Mouse (Mus musculus) lung, embryonic 14.5 days (tissue): ENCODE measurements around the gene Clcc1. TPM values are rescaled to one million over a fixed set of nuclear protein-coding genes. Genes with fewer than 3 reads are reported as not detected.
A peak's percentile ranks its signal among the peaks of the same experiment; 100 is the strongest.
"Not testable (repeated sequence)": the region's sequence is repeated elsewhere in the genome, so short reads cannot be mapped to it uniquely, and the experiment has no call there.

Source experiments
- ATAC-seq: fragments of 200-750 bp; cut with Nextera tagmentation; 2 replicates; pipeline ENCODE4 v1.8.0; 2017; ENCODE audit warnings: mild to moderate bottlenecking, moderate TSS enrichment, moderate library complexity; ENCODE audit not compliant: insufficient read depth
- DNase-seq: peaks from one replicate; pipeline ENCODE4 v3.0.0-alpha.2; 2015
- H3K27ac ChIP-seq: fragments of 300-500 bp; sonication (generic); 2 replicates; pipeline ENCODE4 v1.5.1; 2014; ENCODE audit warnings: low read depth, mild to moderate bottlenecking, moderate library complexity
- H3K27me3 ChIP-seq: fragments of 300-500 bp; sonication (generic); 2 replicates; pipeline ENCODE4 v1.6.1; 2014; ENCODE audit warnings: low read length, control low read depth; ENCODE audit not compliant: insufficient read depth
- H3K36me3 ChIP-seq: fragments of 300-500 bp; sonication (generic); 2 replicates; pipeline ENCODE4 v1.6.1; 2014; ENCODE audit warnings: control low read depth; ENCODE audit not compliant: insufficient read depth
- H3K4me1 ChIP-seq: fragments of 300-500 bp; sonication (generic); 2 replicates; pipeline ENCODE4 v1.6.1; 2014; ENCODE audit warnings: antibody characterized with exemption, control low read depth; ENCODE audit not compliant: insufficient read depth
- H3K4me2 ChIP-seq: fragments of 300-500 bp; sonication (generic); 2 replicates; pipeline ENCODE4 v1.6.1; 2014; ENCODE audit warnings: mild to moderate bottlenecking
- H3K4me3 ChIP-seq: fragments of 300-500 bp; sonication (generic); 2 replicates; pipeline ENCODE4 v1.5.1; 2014; ENCODE audit warnings: low read depth, low read length
- H3K9ac ChIP-seq: fragments of 300-500 bp; sonication (generic); 2 replicates; pipeline ENCODE4 v1.6.1; 2014
- H3K9me3 ChIP-seq: fragments of 300-500 bp; sonication (generic); 2 replicates; pipeline ENCODE4 v1.6.1; 2016; ENCODE audit warnings: low read depth, low read length, control low read depth
- CTCF ChIP-seq: IDR thresholded peaks from 2 replicates; pipeline ENCODE4 v1.5.1; 2016; ENCODE audit warnings: antibody characterized with exemption, low read depth
- WGBS: fragments of 180-500 bp; shearing (Covaris S2); extraction: QIAGEN DNeasy Blood & Tissue Kit; methylation state at CpG from one replicate; pipeline ENCODE4 v1.1.7; 2014; 5-methylcytosine and 5-hydroxymethylcytosine counted together
- polyA plus RNA-seq: library from polyadenylated mRNA; unstranded; fragments of >200 nt; fragmentation: Nextera tagmentation; extraction: Ambion mirVana; gene quantifications from 2 replicates; pipeline ENCODE4 v1.2.1, GENCODE M21; 2014

Clcc1 gene
- polyA plus RNA-seq, 1 experiment from 2014 or later, result 85.9 TPM

- no peak for ATAC-seq
- Histone ChIP-seq H3K27ac (no peak overlapping the region), H3K4me3 (peak overlapping the region; percentile 79), H3K9ac (peak overlapping the region; percentile 16; the same call in 1 of the 2 replicates), H3K36me3 (no peaks in the 10 kb centered on the region), H3K4me2 (peak overlapping the region; percentile 75), H3K27me3 (no peaks in the 10 kb centered on the region), H3K4me1 (peaks cover 4% of the 10 kb centered on the region; the same call in 1 of the 2 replicates), H3K9me3 (no peaks in the 10 kb centered on the region)
- WGBS, result 16% methylated on average over 9 of the region's 9 CpGs
- TF ChIP-seq CTCF, result peak; percentile 31
- DNase-seq, result peak; percentile 42
These were observed 659 bp upstream of the Clcc1 start for GRCm38 (mm10) chr3:108652866-108653642.

- H3K9me3 ChIP-seq, result no peaks in the 10 kb centered on the region
- H3K27ac ChIP-seq, result no peak overlapping the region; the same call in 1 of the 2 replicates
- peak overlapping the region; percentile 75 for H3K4me2 ChIP-seq
- peak overlapping the region; percentile 79 for H3K4me3 ChIP-seq
- 11% methylated on average over 14 of the region's 14 CpGs for WGBS
- DNase-seq (peak; percentile 42), ATAC-seq (no peak)
- 0 out of 2 replicates have a peak, but pooled peaks cover 2% of the 10 kb centered on the region for H3K36me3 ChIP-seq
- H3K4me1 ChIP-seq, result peaks cover 4% of the 10 kb centered on the region; the same call in 1 of the 2 replicates
- H3K9ac ChIP-seq, result peak overlapping the region; percentile 89
- no peak for TF ChIP-seq CTCF
- no peaks in the 10 kb centered on the region for H3K27me3 ChIP-seq
These were observed 853 bp downstream of the Clcc1 start for GRCm38 (mm10) chr3:108654566-108654965.

GRCm38 (mm10) chr3:108655486-108655885, 1.8 kb downstream of the Clcc1 start:
- DNase-seq (no peak), ATAC-seq (no peak)
- H3K4me1 ChIP-seq, result peaks cover 4% of the 10 kb centered on the region; the same call in 1 of the 2 replicates
- H3K4me2 ChIP-seq, result peak overlapping the region; percentile 75
- H3K4me3 ChIP-seq, result no peak overlapping the region
- H3K27ac ChIP-seq, result no peak overlapping the region
- H3K9ac ChIP-seq, result no peak overlapping the region
- no peaks in the 10 kb centered on the region for H3K9me3 ChIP-seq
- no peaks in the 10 kb centered on the region for H3K27me3 ChIP-seq
- 0 out of 2 replicates have a peak, but pooled peaks cover 4% of the 10 kb centered on the region for H3K36me3 ChIP-seq
- 82% methylated on average over 7 of the region's 7 CpGs for WGBS
- TF ChIP-seq CTCF, result no peak

- ATAC-seq (no peak), DNase-seq (no peak)
These were observed 4.9 kb downstream of the Clcc1 start for GRCm38 (mm10) chr3:108658612-108659011.

GRCm38 (mm10) chr3:108660941-108661340, 7.2 kb downstream of the Clcc1 start:
- Histone ChIP-seq H3K27me3 (no peaks in the 10 kb centered on the region), H3K4me3 (no peak overlapping the region), H3K9ac (no peak overlapping the region), H3K4me1 (no peaks in the 10 kb centered on the region), H3K27ac (no peak overlapping the region), H3K36me3 (peaks cover 34% of the 10 kb centered on the region), H3K4me2 (no peak overlapping the region), H3K9me3 (no peaks in the 10 kb centered on the region)
- TF ChIP-seq CTCF, result peak; percentile 24; the same call in 1 of the 2 replicates
- WGBS, result 90% methylated on average over 1 of the region's 1 CpGs
- peak; percentile 26 for DNase-seq
- ATAC-seq, result no peak

More at GRCm38 (mm10) chr3:108658612-108659011, 4.9 kb downstream of the Clcc1 start:
- no peak for TF ChIP-seq CTCF
- 92% methylated on average over 9 of the region's 9 CpGs for WGBS
- H3K4me2 ChIP-seq, result no peak overlapping the region
- H3K9me3 ChIP-seq, result no peaks in the 10 kb centered on the region
- no peaks in the 10 kb centered on the region for H3K27me3 ChIP-seq
- H3K9ac ChIP-seq, result no peak overlapping the region
- H3K36me3 ChIP-seq, result peaks cover 26% of the 10 kb centered on the region
- H3K27ac ChIP-seq, result no peak overlapping the region
- no peak overlapping the region for H3K4me3 ChIP-seq
- peaks cover 4% of the 10 kb centered on the region; the same call in 1 of the 2 replicates for H3K4me1 ChIP-seq

GRCm38 (mm10) chr3:108676616-108677015, 22.9 kb downstream of the Clcc1 start:
- TF ChIP-seq CTCF, result no peak
- H3K36me3 ChIP-seq, result peaks cover 91% of the 10 kb centered on the region
- WGBS, result 66% methylated on average over 4 of the region's 4 CpGs

GRCm38 (mm10) chr3:108681004-108681403, 27.3 kb downstream of the Clcc1 start:
- ATAC-seq (no peak), DNase-seq (no peak)
- Histone ChIP-seq H3K36me3 (peaks cover 96% of the 10 kb centered on the region), H3K27me3 (no peaks in the 10 kb centered on the region), H3K4me3 (no peak overlapping the region), H3K27ac (no peak overlapping the region), H3K4me2 (no peak overlapping the region), H3K9me3 (no peaks in the 10 kb centered on the region), H3K4me1 (no peaks in the 10 kb centered on the region), H3K9ac (no peak overlapping the region)
- no peak for TF ChIP-seq CTCF
- WGBS, result 79% methylated on average over 4 of the region's 4 CpGs

More at GRCm38 (mm10) chr3:108676616-108677015, 22.9 kb downstream of the Clcc1 start:
- Histone ChIP-seq H3K9ac (no peak overlapping the region), H3K9me3 (no peaks in the 10 kb centered on the region), H3K27ac (no peak overlapping the region), H3K27me3 (no peaks in the 10 kb centered on the region), H3K4me3 (no peak overlapping the region), H3K4me2 (no peak overlapping the region), H3K4me1 (no peaks in the 10 kb centered on the region)
- no peak for DNase-seq
- no peak for ATAC-seq

GRCm38 (mm10) chr3:108683597-108683996, 29.9 kb downstream of the Clcc1 start:
- not testable (repeated sequence) for H3K4me3 ChIP-seq, H3K9ac ChIP-seq, H3K27ac ChIP-seq, H3K4me2 ChIP-seq, H3K4me1 ChIP-seq, H3K27me3 ChIP-seq, H3K9me3 ChIP-seq, DNase-seq, ATAC-seq
- WGBS, result 81% methylated on average over 5 of the region's 5 CpGs
- peaks cover 83% of the 10 kb centered on the region for H3K36me3 ChIP-seq
